Mouse (Mus musculus) kidney, adult 18-20 months (tissue): ENCODE measurements at regions not wholly inside any gene's neighbourhood (a gene's known extent, or its start where the extent isn't known, plus 50 kb on each side); places are given as distances from the start of the nearest gene placed in this dataset.
"Not testable (repeated sequence)": the region's sequence is repeated elsewhere in the genome, so short reads cannot be mapped to it uniquely, and the experiment has no call there.

Experiments
- DNase-seq: peaks from one replicate; pipeline ENCODE4 v3.0.0; 2021

- DNase-seq, result no peak
These were observed 441.7 kb upstream of the Tbl1xr1 start for GRCm38 (mm10) chr3:21634675-21635204.

GRCm38 (mm10) chr3:21638886-21639285, 437.6 kb upstream of the Tbl1xr1 start:
- DNase-seq, result no peak

- no peak for DNase-seq
These were observed 436.9 kb upstream of the Tbl1xr1 start for GRCm38 (mm10) chr3:21639576-21639975.

- no peak for DNase-seq
These were observed 432.4 kb upstream of the Tbl1xr1 start for GRCm38 (mm10) chr3:21644086-21644485.

GRCm38 (mm10) chr3:21645268-21645667, 431.2 kb upstream of the Tbl1xr1 start:
- no peak for DNase-seq

- DNase-seq, result no peak
These were observed 426.5 kb upstream of the Tbl1xr1 start for GRCm38 (mm10) chr3:21649885-21650469.

- no peak for DNase-seq
These were observed 421.2 kb upstream of the Tbl1xr1 start for GRCm38 (mm10) chr3:21655301-21655700.

GRCm38 (mm10) chr3:21667349-21668143, 408.9 kb upstream of the Tbl1xr1 start:
- DNase-seq, result no peak

- DNase-seq, result no peak
These were observed 404.6 kb upstream of the Tbl1xr1 start for GRCm38 (mm10) chr3:21671885-21672284.

- DNase-seq, result no peak
These were observed 404.0 kb upstream of the Tbl1xr1 start for GRCm38 (mm10) chr3:21672492-21672891.

- no peak for DNase-seq
These were observed 403.0 kb upstream of the Tbl1xr1 start for GRCm38 (mm10) chr3:21673466-21673865.

- no peak for DNase-seq
These were observed 398.2 kb upstream of the Tbl1xr1 start for GRCm38 (mm10) chr3:21678265-21678664.

- no peak for DNase-seq
These were observed 397.7 kb upstream of the Tbl1xr1 start for GRCm38 (mm10) chr3:21678734-21679133.

- not testable (repeated sequence) for DNase-seq
These were observed 378.3 kb upstream of the Tbl1xr1 start for GRCm38 (mm10) chr3:21697980-21698672.

GRCm38 (mm10) chr3:21699526-21699925, 376.9 kb upstream of the Tbl1xr1 start:
- no peak for DNase-seq

- no peak for DNase-seq
These were observed 376.1 kb upstream of the Tbl1xr1 start for GRCm38 (mm10) chr3:21700326-21700725.

GRCm38 (mm10) chr3:21726747-21727505, 349.5 kb upstream of the Tbl1xr1 start:
- DNase-seq, result no peak

- no peak for DNase-seq
These were observed 348.4 kb upstream of the Tbl1xr1 start for GRCm38 (mm10) chr3:21728019-21728418.

GRCm38 (mm10) chr3:21729328-21729727, 347.1 kb upstream of the Tbl1xr1 start:
- DNase-seq, result no peak

- not testable (repeated sequence) for DNase-seq
These were observed 340.8 kb upstream of the Tbl1xr1 start for GRCm38 (mm10) chr3:21735688-21736087.

- no peak for DNase-seq
These were observed 336.7 kb upstream of the Tbl1xr1 start for GRCm38 (mm10) chr3:21739720-21740119.

GRCm38 (mm10) chr3:21744107-21744506, 332.3 kb upstream of the Tbl1xr1 start:
- DNase-seq, result no peak
